Mouse (Mus musculus) midbrain, postnatal 0 days (tissue): Measurements from ENCODE around the gene Polr3gl. TPM values are rescaled to one million over a fixed set of nuclear protein-coding genes. Genes with fewer than 3 reads are reported as not detected.
A peak's percentile ranks its signal among the peaks of the same experiment; 100 is the strongest.

ENCODE experiments used
- ATAC-seq: fragments of 200-750 bp; cut with Nextera tagmentation; 2 replicates; pipeline ENCODE4 v1.8.0; 2017; ENCODE audit warnings: moderate number of reproducible peaks, mild to moderate bottlenecking, moderate TSS enrichment, moderate library complexity; ENCODE audit not compliant: low FRiP score
- DNase-seq: peaks from one replicate; pipeline ENCODE4 v3.0.0-alpha.2; 2015; ENCODE audit warnings: low spot score
- H3K27ac ChIP-seq: fragments of 300-500 bp; sonication (generic); 2 replicates; pipeline ENCODE4 v1.5.1; 2014; ENCODE audit warnings: low read depth, mild to moderate bottlenecking, low read length, mixed read lengths
- H3K27me3 ChIP-seq: fragments of 300-500 bp; sonication (generic); 2 replicates; pipeline ENCODE4 v1.6.1; 2014; ENCODE audit warnings: low read length, control low read depth, mixed read lengths; ENCODE audit not compliant: insufficient read depth
- H3K36me3 ChIP-seq: fragments of 300-500 bp; sonication (generic); 2 replicates; pipeline ENCODE4 v1.6.1; 2014; ENCODE audit warnings: low read length, control low read depth, mixed read lengths; ENCODE audit not compliant: insufficient read depth
- H3K4me1 ChIP-seq: fragments of 300-500 bp; sonication (generic); 2 replicates; pipeline ENCODE4 v1.6.1; 2014; ENCODE audit warnings: mild to moderate bottlenecking, control low read depth, antibody characterized with exemption, low read length, mixed read lengths; ENCODE audit not compliant: insufficient read depth
- H3K4me2 ChIP-seq: fragments of 300-500 bp; sonication (generic); 2 replicates; pipeline ENCODE4 v1.6.1; 2014; ENCODE audit warnings: low read depth, mild to moderate bottlenecking, low read length, mixed read lengths; ENCODE audit not compliant: poor library complexity, severe bottlenecking
- H3K4me3 ChIP-seq: fragments of 300-500 bp; sonication (generic); 2 replicates; pipeline ENCODE4 v1.5.1; 2014; ENCODE audit warnings: low read depth, mild to moderate bottlenecking, low read length, moderate library complexity
- H3K9ac ChIP-seq: fragments of 300-500 bp; sonication (generic); replicated peaks from 2 replicates; pipeline ENCODE4 v1.6.1; 2014; ENCODE audit warnings: mild to moderate bottlenecking, low read length, moderate library complexity, mixed read lengths; ENCODE audit not compliant: poor library complexity, severe bottlenecking
- H3K9me3 ChIP-seq: fragments of 300-500 bp; sonication (generic); 2 replicates; pipeline ENCODE4 v1.6.1; 2016; ENCODE audit warnings: low read length, control low read depth
- CTCF ChIP-seq: IDR thresholded peaks from 2 replicates; pipeline ENCODE4 v1.5.1; 2016; ENCODE audit warnings: antibody characterized with exemption, mild to moderate bottlenecking
- WGBS: fragments of 180-500 bp; shearing (Covaris S2); extraction: QIAGEN DNeasy Blood & Tissue Kit; methylation state at CpG from one replicate; pipeline ENCODE4 v1.1.7; 2014; 5-methylcytosine and 5-hydroxymethylcytosine counted together
- polyA plus RNA-seq: library from polyadenylated mRNA; unstranded; fragments of >200 nt; fragmentation: Nextera tagmentation; extraction: Ambion mirVana; gene quantifications from 2 replicates; pipeline ENCODE4 v1.2.1, GENCODE M21; 2015
- total RNA-seq: library from RNA; depleted of rRNA; stranded (reverse); fragments of >200 nt; gene quantifications from 2 replicates; pipeline ENCODE4 v1.2.3, GENCODE M21; 2014

The Polr3gl gene
- total and polyA plus RNA-seq, 2 experiments from 2014 or later = 16.2 to 32.0 TPM

DNA sequence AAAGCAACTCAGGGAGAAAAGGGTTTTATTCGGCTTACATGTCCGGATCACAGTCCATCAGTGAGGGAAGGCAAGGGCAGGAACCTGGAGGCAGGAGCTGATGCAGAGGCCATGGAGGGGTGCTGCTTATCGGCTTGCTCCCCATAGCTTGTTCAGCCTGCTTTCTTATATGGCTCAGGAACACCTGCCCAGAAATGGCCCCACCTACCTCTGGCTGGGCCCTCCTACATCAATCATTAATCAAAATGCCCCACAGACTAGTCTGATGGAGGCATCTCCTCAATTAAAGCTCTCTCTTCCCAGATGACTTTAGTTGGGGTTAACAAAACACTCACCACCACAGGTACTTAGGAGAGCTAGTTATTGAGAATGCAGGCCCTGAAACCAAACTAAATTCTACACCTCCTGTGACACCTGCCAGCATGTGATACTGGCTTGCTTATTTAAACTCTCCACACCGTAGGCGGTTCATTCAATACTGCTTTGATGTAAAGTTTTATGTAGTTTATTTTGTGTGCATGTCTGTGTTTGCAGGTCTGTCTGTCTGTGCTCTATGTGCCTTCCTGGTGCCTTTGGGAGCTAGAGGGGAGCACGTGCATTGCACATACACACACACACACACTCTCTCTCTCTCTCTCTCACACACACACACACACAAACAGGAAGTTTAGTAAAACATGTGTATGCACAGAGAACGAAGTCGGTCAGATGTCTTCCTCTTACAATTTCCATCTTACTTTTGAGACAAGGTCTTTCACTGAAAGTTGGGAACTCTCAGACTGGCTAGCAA, 27.1 kb downstream of the Polr3gl start:
- Histone ChIP-seq H3K9me3 (no peaks in the 10 kb centered on the region), H3K27me3 (no peaks in the 10 kb centered on the region), H3K4me3 (no peak overlapping the region), H3K4me1 (no peaks in the 10 kb centered on the region), H3K27ac (no peak overlapping the region), H3K4me2 (no peak overlapping the region), H3K9ac (no peak overlapping the region), H3K36me3 (no peaks in the 10 kb centered on the region)
- 79% methylated on average over 8 of the region's 8 CpGs for WGBS
- no peak for TF ChIP-seq CTCF
- DNase-seq (no peak), ATAC-seq (no peak)

DNA sequence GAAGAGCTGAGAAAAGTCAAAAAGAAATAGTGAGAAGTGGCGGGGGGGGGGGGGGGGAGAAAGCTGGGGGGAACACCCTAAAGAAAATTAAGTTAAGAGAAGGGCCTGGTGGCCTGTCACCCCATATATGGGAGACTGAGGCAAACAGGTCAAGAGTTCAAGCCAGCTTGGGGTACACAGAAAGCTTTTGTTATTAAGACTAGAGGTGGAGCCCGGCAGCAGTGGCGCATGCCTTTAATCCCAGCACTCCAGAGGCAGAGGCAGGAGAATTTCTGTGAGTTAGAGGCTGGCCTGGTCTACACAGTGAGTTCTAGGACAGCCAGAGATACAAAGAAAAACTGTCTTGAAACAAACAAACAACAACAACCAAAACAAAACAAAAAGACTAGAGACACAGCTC, 28.9 kb downstream of the Polr3gl start:
- 93% methylated on average over 2 of the region's 3 CpGs for WGBS
- ATAC-seq = no peak

DNA sequence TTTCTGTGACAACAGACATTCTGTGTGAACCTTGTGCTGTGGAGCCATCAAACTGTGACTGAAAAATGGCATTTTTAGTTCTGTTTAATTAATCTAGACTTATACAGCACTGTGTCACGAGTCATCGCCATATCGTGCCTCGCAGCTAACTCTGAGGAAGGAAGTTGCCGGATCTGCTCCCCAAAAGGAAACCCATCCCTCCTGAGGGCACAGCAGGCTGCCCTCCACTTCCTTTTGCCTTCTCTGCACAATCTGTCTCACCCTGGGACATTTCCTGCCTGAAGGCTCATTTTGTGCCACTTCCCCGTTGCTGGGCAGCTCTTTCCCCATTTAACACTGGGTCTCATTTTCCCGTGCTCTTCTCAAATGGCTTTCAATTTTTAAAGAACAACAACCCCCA, 29.3 kb downstream of the Polr3gl start:
- no peak overlapping the region for H3K9ac ChIP-seq
- 80% methylated on average over 7 of the region's 7 CpGs for WGBS
- H3K27me3 ChIP-seq = no peaks in the 10 kb centered on the region
- H3K9me3 ChIP-seq = no peaks in the 10 kb centered on the region
- no peak overlapping the region for H3K4me2 ChIP-seq
- H3K4me3 ChIP-seq = no peak overlapping the region
- H3K4me1 ChIP-seq = peaks cover 8% of the 10 kb centered on the region; the same call in 1 of the 2 replicates
- no peak for TF ChIP-seq CTCF
- H3K36me3 ChIP-seq = peaks cover 16% of the 10 kb centered on the region
- DNase-seq (no peak), ATAC-seq (no peak)
- H3K27ac ChIP-seq = no peak overlapping the region

More for the DNA sequence above, 28.9 kb downstream of the Polr3gl start:
- Histone ChIP-seq H3K9me3 (no peaks in the 10 kb centered on the region), H3K4me3 (no peak overlapping the region), H3K27ac (no peak overlapping the region), H3K36me3 (peaks cover 11% of the 10 kb centered on the region), H3K4me2 (no peak overlapping the region), H3K9ac (no peak overlapping the region), H3K27me3 (no peaks in the 10 kb centered on the region), H3K4me1 (0 out of 2 replicates have a peak, but pooled peaks cover 4% of the 10 kb centered on the region)
- no peak for TF ChIP-seq CTCF
- no peak for DNase-seq

DNA sequence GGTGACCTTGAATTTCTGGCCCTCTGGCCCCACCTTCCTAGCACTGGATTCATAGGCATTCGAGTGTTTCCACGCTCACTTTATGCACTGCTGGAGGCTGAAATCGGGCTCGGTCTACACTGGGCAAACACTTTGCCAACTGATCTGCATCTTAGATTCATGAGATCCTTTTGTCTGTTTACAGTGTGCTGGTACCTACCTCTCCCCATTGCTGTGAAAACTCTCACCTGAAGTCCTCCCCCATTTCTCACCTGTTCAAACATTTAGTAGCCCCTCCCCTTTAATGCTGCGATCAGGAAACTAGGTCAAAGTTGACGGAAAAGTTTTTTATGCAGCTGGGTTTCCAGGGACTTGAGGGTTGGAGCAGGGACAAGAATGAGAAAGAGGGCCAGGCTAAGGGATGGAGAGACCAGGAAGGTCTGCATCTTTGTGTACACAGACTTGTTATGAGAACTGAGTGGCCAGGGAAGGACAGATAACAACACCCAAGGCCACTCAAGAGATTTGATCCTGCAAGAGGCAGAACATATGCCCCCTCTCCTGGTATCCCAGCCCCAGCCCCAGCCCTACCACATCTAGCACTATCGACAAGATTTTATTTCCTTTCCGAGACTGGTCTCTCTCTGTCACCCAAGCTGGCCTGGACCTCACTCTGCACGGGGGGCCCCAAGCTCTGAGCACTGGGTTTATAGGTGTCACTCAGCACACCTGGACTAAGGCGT, 29.9 kb downstream of the Polr3gl start:
- peaks cover 17% of the 10 kb centered on the region for H3K36me3 ChIP-seq
- H3K27me3 ChIP-seq = no peaks in the 10 kb centered on the region
- no peak for TF ChIP-seq CTCF
- H3K4me1 ChIP-seq = peaks cover 12% of the 10 kb centered on the region; the same call in 1 of the 2 replicates
- H3K4me2 ChIP-seq = no peak overlapping the region
- no peak overlapping the region for H3K27ac ChIP-seq
- H3K9ac ChIP-seq = no peak overlapping the region
- WGBS = 74% methylated on average over 10 of the region's 10 CpGs
- H3K9me3 ChIP-seq = no peaks in the 10 kb centered on the region
- ATAC-seq (0 out of 2 replicates have a peak, but pooled peaks have one; percentile 25), DNase-seq (no peak)
- H3K4me3 ChIP-seq = no peak overlapping the region

DNA sequence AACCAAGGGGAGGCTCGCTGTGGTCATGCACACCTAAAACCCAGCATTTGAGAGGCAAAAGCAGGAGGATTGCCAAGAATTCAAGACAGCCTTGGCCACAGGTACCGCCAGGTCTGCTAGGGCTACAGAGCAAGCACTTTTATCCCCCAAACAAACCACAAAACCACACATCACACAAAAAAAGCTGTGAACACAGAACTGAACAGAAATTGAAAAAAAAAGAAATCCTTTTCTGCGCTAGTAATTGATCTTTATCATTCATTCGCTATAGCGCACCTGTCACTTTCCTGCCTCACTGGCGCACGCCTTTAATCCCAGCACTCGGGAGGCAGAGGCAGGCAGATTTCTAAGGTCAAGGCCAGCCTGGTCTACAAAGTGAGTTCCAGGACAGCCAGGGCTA, 30.7 kb downstream of the Polr3gl start:
- Histone ChIP-seq H3K4me2 (no peak overlapping the region), H3K4me3 (no peak overlapping the region), H3K9me3 (no peaks in the 10 kb centered on the region), H3K27me3 (no peaks in the 10 kb centered on the region), H3K4me1 (peaks cover 12% of the 10 kb centered on the region; the same call in 1 of the 2 replicates), H3K9ac (no peak overlapping the region), H3K27ac (no peak overlapping the region), H3K36me3 (peaks cover 17% of the 10 kb centered on the region)
- TF ChIP-seq CTCF = no peak
- DNase-seq = no peak
- no peak for ATAC-seq
- WGBS = 95% methylated on average over 8 of the region's 8 CpGs
